Mouse (Mus musculus) c-Kit-positive CD71-negative TER-119-negative erythroid progenitor cells, embryonic 14.5 days (primary cell): ENCODE measurements around the gene Hjurp.
"Not testable (repeated sequence)": the region's sequence is repeated elsewhere in the genome, so short reads cannot be mapped to it uniquely, and the experiment has no call there.

ENCODE experiments used
- DNase-seq: peaks from one replicate; pipeline ENCODE4 v3.0.0-alpha.2; 2013; ENCODE audit warnings: low read depth

Gene Hjurp

DNA sequence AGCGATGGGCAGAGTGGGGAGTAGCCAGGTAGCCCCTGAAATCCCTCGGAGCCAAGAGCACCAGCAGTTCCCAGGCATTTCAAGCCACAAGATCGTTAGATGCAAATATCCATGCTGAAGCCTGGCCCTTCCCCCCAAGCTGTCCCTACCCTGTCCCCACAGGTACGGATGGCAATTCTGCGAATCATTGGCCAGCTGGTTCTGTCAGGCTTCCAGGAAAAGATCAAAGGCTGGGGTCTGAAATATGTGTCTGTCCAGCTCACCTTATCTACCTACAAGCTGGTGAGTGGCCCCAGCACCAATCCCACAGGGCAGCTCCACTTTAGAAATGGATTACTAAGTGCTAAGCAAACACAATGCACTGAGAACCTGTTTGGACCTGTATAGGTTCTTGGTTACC is 40.1 kb downstream of the Hjurp start:
- no peak for DNase-seq

DNA sequence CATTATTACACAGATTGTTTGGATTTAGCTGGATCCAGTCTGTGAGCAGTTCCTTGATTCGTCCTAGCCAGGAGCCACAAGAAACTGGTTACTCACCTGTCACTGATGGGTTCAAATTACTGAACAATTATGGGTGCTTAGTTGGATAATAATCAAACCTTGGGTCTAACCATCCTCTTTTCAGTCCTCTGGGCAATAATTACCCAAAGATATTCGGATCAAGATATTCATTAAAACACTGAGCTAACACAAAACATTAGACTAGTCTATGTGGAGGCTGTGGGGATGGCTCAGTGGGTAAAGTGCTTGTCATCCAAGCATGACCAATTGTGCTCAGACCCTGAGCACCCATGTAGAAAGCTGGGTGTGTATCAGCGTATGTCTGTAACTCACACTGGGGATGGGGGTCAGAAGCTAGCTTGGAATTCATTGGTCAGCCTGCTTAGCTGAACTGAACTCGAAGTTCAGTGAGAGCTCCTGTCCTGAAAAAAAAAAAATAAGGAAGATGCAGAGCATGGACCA is 41.5 kb downstream of the Hjurp start:
- DNase-seq: no peak

DNA sequence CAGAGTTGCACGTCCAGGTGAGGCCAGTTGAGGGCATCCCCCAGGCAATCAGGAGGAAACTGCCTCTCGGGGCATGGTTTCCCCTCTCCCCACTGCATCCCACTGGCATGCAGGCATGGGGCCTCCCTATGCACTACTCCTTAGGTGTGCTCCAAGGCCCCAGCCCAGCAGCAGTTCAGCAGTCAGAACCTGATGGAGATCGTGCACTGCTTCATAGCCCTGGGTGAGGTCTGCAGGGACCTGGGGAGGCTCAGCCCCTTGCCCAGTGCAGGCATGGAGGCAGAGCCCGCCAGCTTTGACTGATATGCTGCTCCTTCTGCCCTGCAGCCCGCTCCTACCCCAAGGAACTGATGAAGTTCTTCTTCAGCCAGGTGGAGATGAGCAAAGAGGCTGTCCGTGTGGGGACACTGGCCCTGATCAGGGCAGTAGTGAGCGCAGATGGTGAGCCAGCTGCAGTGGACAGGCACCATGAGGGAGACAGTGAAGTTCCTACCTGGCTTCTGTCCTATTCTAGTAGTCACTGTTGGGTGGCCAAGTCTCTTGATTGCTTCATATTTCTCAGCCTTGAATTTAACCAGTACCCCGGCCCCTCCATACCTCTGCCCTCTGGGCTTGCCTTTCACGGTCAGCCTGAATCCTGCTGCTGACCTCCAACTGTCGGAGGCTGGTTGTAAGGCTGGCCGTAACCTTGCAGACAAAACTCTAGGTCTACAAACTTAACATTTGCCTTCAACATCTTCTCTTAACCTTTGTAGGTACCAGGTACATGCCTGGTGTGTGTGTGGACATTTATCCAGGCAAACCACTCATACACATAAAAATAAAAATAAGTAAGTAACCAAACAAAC is 42.2 kb downstream of the Hjurp start:
- no peak for DNase-seq

DNA sequence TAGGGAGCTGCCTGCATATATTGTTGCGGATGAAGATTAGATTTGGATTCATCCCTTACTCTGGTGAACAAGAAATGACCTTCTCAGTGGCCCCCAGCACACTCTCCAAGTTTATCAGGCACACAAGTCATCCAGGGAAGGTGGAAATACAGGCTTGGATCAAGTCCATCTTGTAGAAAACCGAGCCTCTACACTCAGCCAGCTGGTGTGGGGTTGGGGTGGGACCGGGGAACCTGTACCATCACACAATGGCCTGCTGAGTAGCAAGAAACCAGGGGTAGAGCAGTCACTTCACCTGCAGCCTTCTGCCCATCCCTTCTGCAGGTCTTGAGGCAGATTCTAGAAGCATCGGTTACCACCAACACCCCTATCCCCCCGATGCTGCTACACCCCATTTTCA is 42.8 kb downstream of the Hjurp start:
- DNase-seq: no peak

DNA sequence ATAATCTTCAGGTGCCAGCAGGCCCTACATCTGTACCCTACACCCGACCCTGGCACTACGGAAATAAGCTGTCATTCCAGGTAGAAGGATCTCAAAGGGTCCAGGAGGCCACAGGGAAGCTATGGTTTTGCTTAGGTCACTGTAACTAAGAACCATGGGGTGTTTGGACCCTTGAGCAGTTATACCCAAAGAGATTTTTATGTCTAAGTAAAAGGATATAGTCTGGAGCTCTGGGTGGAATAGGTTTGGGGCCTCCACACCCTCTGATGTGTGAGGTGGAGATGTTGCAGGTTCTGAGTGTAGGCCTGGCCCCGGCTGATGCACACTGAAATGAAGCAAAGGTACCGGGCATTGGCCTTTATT is 43.2 kb downstream of the Hjurp start:
- no peak for DNase-seq

DNA sequence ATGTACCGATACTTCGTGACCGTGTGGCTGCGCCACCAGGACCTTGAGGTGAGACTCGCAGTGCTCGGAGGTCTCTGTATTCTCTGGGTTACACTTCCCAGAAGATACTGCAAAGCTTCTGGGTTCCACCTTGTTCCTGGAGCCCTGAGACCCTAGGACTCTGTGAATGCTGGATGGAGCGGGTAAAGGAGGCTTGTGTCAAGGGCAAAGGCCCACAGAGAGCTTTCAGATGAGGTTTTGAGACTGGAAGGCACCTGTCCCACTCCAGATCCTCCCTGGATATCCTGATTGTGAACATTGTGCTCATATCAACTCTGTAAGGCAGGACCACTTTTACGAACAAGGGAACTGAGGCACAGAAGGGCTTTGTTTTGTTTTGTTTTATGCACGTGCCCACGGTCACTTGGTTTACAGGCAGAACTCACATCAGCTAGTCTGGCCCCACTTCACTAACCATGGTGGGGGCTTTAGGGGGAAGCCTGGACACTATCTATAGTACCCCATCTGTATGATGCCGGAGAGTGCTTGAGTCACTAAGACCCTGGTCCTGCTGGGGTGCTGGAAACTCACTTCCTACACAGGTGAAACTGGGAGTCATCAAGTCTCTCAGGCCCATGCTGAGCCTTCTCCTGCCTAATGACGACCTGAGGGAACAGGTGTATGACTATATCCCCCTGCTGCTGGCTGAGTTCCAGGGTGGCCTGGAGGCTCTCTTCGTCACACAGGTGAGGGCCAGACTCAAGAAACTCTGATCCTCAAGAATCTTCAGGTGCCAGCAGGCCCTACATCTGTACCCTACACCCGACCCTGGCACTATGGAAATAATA is 43.8 kb downstream of the Hjurp start:
- DNase-seq: no peak

DNA sequence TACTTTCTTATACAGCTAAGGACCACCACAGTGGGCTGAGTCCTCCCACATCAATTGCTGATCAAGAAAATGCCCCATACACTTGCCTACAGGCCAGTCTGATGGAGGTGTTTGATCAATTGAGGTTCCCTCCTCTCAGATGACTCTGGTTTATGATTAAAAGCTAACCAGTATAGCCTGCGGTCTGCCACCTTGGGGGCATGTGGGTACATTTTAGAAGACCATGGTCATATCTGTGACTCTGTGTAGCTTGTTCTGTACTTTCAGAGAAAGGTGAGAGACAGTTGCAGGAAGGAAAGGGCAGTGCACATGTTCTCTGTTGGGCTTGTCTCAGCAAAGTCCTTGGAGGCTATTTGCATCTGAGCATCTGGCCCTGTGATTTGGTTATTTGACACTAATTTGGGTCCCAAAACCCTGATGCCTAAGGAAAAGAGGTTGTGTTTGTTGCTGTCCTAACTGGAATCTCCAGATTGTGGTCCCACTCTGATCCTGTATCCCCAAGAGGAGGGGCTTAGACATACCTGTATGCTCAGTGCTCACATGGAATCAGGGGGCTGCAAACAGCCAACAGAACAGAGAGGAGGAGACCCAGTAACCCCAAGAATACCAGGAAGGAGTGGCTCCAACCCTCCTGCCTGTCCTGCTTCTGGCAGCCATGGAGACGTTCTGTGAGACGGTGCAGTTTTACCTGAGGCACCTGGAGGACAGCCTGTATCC is 44.6 kb downstream of the Hjurp start:
- DNase-seq: no peak

DNA sequence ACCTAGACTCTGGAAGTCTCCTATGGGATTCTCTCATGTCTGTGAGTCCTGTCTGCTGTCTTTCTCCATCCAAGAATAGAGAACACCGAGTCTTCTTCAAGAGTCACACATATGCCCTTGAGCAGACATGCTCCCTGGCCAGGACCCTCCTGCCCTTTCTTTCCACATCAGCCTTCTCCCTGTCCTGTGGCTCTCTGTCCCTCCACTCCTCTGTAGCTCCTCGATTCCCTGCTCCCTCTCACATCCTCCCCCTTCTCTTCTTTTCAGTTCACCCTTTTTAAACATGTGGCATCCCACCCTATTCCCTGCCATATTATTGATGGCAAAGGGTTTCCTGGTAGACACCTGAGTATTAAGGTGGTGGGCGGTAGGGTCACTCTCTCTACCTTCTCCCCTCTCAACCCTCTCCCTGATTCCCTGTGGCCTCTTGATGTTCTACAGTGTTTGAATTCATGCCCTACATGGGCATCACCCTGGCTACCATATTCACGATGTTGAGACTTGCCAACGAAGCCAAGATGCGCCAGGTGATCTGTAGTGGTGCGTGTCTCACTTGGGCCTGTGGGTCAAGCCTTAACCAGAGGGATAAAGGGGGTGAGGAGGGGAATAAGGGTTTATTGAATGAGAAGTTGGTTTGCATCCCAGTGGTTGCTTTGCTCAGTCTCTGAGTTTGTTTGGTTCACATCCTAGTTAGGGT is 45.5 kb downstream of the Hjurp start:
- DNase-seq: no peak

DNA sequence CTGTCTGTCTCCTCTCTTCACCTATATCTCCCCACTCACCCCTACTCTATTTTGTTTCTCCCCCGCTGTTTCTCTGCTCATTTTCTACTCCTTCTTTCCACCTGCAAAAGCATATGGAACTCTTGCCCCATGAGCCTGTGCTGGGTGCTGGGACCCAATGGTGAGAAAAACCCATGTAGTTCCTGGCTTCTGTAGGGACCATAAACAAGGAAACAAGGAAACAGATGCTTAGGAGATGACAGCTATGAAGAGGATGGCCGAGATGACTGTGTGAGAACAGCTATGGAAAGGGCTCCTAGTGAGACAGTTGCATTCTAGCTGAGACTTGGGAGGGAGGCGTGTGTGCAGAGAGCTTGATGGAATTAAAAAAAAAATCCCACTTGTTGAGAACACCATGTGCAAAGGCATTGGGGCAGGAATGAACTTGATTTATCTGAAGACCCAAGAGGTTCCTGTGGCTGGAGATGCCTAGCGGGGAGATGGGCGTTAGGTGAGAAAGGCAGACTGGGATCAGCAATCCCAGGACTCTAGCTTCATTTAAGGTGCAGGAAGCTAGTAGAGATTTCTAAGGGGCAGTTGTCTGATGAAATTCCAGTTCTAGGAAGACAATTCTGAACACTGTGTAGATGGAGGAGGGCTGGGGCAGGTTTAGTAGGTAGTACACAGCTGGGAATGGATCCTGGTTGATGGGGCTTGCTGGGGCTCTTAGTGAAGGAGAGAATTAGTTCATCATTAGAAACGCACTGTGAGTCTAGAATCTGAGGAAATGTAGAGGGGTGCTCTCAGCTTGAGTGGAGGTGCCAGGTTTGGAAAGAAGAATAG is 46.2 kb downstream of the Hjurp start:
- no peak for DNase-seq

DNA sequence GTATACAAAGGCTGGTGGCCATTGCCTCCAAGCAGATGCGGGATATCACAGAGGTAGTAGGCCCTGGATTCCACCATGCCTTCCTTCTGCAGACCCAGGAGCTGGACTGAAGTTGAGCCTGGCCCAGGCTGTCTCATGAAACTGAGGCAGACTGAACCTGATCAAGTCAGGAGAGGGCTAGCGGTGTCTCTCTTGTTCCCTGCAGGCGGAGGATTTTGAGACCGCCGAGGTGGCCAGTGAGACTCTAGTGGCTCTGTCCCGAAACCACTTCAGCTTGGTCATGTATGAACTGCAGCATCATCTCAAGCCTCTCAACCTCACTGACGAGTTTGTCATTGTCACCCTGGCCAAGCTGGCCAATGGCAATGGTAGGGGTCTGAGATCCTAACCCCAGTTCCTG is 47.0 kb downstream of the Hjurp start:
- no peak for DNase-seq

DNA sequence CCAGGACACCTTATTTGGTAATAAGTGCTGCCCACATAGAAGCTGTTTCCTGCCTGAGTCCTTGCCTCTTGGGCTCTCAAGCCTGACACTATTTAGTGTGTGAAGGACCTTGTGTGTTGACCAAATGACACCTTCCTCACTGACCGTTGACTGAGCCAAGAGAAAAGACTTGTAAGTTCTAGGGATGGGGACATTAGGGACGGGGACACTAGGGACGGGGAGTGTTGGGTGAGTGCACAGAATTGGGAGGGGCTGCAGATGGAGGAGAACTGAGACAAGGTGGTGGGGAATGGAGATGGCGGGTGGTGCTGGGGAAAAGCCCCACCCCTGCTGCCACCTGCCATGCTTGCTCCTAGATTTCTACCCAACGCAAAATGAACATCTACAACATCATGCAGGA is 47.4 kb downstream of the Hjurp start:
- no peak for DNase-seq

DNA sequence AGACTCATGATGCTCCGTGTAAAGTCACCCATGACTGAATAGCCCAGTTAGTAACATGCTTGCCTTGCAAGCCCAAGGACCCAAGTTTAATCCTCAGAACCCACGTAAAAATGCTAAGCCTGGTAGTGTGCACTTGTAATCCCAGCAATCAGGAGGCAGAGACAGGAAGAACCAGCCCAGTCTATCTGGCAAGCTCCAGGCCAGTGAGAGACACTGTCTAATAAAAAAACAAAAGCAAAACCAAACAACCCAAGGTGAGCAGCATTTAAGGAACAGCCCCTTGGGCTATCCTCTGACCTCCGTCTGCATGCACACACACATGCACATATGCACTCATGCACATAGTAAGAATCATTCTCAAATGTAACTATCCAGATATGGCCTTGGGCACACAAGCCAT is 47.9 kb downstream of the Hjurp start:
- no peak for DNase-seq

DNA sequence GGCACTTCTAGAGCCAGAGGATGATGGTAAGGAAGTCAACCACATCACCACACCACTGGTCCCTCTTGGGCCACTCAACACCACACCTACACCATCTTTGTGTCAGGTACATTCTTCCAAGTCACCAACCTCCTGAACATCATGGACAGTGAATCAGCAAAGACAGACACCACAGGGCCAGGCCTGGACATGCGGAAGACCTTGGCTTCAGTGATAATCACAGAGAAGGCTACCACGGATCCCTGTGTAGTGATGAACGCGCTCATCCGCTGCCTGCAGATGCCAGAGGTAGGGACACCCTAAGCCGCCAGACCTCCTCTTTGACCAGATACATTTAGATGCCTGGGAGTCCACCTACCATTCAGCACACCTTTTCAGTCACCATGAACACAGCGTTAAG is 49.3 kb downstream of the Hjurp start:
- no peak for DNase-seq

DNA sequence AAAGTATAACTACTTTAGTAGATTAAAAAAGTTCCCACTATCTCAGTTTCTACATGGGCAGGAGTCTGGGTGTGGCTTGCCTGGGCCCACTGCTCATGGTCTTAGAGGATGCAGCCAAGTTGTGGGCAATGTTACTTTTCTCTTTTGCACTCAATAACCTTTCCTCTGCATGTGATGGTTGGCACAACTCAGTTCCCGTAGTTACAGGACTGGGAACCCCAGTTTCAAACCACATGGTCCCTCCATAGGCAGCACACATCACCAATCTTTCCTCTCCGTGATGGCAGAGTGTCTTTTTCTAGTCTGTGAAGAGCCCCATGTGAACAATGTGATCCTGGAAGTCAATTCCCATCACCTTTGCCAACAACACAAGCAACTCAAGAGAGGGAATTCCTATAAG is 50.0 kb downstream of the Hjurp start:
- no peak for DNase-seq

DNA sequence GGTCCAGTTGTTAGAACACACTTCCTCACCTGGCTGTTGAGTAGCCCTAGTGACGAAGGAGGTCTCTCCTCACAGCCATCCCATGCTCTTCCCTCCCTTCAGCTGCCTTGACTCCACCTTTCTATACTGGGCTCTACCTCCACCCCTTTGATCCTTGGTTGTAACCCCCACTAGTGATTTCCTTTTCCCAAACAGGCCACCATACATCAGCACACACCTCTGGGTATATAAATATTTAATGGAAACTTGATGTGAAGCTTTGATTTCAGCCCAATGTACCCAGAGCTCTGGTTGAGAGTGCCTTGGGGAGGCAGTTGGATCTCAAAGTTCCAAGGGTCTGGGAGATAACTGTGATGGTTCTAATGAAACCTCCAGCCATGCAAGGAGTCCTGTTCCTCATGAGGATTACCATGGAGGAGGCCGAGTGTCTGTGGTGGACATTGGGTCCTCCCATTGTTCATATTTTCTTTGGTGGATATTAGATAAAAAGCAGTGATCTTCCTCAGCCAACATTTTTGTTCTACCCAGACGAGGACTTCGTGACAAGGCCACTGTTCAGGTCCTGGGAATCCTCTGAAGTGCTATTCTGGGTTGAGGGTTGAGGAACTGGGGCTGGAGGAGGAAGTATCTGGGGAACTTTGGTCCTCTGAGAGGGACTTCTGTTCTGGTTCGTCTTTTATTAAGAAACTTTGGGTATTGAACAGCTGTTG is 50.6 kb downstream of the Hjurp start, which contains the start of gene Mroh2a:
Mroh2a (plus strand) TSS at position 317 of the 710 bp plus-strand sequence.
- DNase-seq: no peak

DNA sequence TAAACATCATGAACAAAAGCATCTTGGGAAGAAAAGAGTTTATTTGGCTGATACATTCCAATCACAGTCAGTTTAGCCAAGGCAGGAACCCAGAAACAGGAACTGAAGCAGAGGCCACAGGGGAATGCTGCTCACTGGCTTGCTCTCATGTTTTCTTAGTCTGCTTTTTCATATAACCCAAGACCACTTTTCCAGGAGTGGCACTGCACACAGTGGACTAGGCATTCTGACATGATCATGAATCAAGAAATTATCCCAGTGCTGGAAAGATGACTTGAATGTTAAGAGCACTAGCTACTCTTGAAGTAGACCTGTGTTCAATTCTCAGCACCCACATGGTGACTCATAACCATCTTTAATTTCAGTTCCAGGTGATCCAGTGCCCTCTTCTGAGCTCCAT is 51.7 kb downstream of the Hjurp start:
- DNase-seq: no peak

DNA sequence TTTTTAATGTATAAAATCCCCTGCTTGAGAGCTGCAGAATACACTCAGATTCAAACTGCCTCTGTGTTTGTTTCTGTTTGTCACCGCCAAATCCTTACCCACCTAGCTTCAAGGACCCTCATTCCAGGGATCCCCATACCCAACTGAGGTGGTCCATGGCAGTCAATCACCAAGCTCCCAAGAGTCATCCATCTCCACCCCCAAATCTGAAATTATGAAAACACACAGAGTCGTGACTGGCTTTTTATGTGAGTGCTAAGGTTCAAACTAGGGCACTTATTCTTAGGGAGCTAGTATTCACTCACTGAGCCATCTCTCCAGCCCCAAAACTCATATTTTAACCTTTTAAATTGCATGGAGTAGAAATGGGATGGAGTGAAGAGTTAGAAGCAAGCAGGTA is 52.1 kb downstream of the Hjurp start:
- DNase-seq: not testable (repeated sequence)

DNA sequence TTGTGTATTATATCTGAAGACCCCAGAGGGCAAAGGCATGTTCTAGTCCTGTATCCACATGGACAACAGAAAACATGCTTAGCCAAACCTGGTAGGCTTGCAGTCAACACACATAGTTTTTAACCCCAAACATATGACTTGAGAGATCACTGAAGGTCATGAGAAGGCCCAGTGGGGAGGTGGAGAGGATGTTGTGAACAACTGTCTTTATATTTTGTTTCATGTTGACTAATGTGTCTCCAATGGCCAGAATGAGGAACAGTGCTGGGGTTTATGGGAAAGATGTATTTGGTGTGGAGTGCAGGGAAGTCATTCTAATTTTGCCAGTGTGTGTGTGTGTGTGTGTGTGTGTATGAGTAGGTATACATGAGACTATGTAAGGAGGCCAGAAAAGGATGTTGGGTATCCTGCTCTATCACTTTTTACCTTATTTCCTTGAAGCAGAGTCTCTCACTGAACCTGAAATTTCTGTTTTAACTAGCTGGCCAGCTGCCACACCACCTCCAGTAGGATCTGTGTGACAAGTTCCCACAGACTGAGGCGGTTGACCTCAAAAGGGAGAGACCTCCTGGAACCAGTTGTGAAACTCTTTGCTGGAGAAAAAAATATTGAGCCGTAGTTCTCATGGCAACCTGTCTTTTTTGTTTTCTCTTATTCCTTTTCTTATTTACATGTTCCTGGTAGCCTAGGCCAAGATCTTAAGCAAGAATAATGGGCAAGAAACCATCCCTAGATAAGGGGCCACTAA is 53.2 kb downstream of the Hjurp start:
- no peak for DNase-seq

DNA sequence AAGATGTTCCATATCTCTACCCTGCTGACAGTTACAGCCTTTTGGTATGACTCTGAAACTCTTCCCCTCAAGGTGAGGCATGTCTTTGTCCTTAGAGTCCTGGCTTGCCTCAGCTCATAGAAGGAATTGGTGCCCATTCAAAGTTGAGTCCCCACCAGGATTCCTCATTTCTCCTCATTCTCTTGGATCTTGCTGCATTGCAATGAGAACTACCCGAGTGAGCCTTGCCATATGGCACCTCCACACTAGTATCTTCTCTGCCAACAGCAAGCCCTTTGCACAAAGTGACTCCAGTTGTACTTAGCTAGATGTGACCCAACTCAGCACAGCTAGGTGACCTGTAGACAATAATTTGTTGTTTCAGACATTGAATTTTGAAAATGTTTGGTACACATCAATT is 53.8 kb downstream of the Hjurp start:
- no peak for DNase-seq
